Mouse (Mus musculus) cortical plate, adult 2 months (tissue): ENCODE results near the gene Nnat. TPM values are rescaled to one million over a fixed set of nuclear protein-coding genes. Genes with fewer than 3 reads are reported as not detected.

Experiments used
- H3K27ac ChIP-seq: fragments of 200-500 bp; 2 replicates; pipeline ENCODE4 v1.5.1; 2012; ENCODE audit warnings: low read length, control low read depth, inconsistent platforms; ENCODE audit not compliant: insufficient read depth
- H3K4me1 ChIP-seq: fragments of 200-500 bp; 2 replicates; pipeline ENCODE4 v1.6.1; 2011; ENCODE audit warnings: low read length; ENCODE audit not compliant: control insufficient read depth, insufficient read depth
- H3K4me3 ChIP-seq: fragments of 200-500 bp; 2 replicates; pipeline ENCODE4 v1.5.1; 2011; ENCODE audit warnings: mild to moderate bottlenecking, low read length, control low read depth; ENCODE audit not compliant: insufficient read depth
- CTCF ChIP-seq: fragments of 200-500 bp; IDR thresholded peaks from 2 replicates; pipeline ENCODE4 v1.5.1; 2011; ENCODE audit warnings: mild to moderate bottlenecking, control low read depth, low read length; ENCODE audit not compliant: insufficient read depth; ENCODE audit errors: extremely low read depth
- POLR2A ChIP-seq: fragments of 200-500 bp; IDR thresholded peaks from 2 replicates; pipeline ENCODE4 v1.6.1; 2011; ENCODE audit warnings: mild to moderate bottlenecking, low read length, control low read depth; ENCODE audit not compliant: insufficient read depth; ENCODE audit errors: extremely low read depth
- polyA plus RNA-seq: library from polyadenylated mRNA; depleted of rRNA; stranded (reverse); fragments of >200 nt; gene quantifications from 2 replicates; pipeline ENCODE4 v1.2.3, GENCODE M21; 2012

Gene Nnat
- polyA plus RNA-seq, 1 experiment: 257 TPM

GRCm38 (mm10) chr2:157531681-157532426 lies 28.0 kb upstream of the Nnat start:
- no peak overlapping the region for H3K4me3 ChIP-seq
- no peak overlapping the region for H3K27ac ChIP-seq
- peaks cover 1% of the 10 kb centered on the region; the same call in 1 of the 2 replicates for H3K4me1 ChIP-seq
- no peak for TF ChIP-seq CTCF
- no peak for TF ChIP-seq POLR2A

GRCm38 (mm10) chr2:157534163-157534562 lies 25.7 kb upstream of the Nnat start:
- H3K4me1 ChIP-seq: peaks cover 4% of the 10 kb centered on the region
- H3K27ac ChIP-seq: no peak overlapping the region

GRCm38 (mm10) chr2:157536476-157537081 lies 23.3 kb upstream of the Nnat start:
- no peak for TF ChIP-seq POLR2A
- no peak for TF ChIP-seq CTCF
- Histone ChIP-seq H3K4me1 (peaks cover 10% of the 10 kb centered on the region), H3K27ac (no peak overlapping the region), H3K4me3 (no peak overlapping the region)

More at GRCm38 (mm10) chr2:157534163-157534562, 25.7 kb upstream of the Nnat start:
- H3K4me3 ChIP-seq: no peak overlapping the region
- no peak for TF ChIP-seq POLR2A

- no peak overlapping the region for H3K27ac ChIP-seq
- peaks cover 11% of the 10 kb centered on the region for H3K4me1 ChIP-seq
- TF ChIP-seq CTCF (no peak), POLR2A (no peak)
- no peak overlapping the region for H3K4me3 ChIP-seq
Observed at GRCm38 (mm10) chr2:157537118-157537517, 22.8 kb upstream of the Nnat start.

GRCm38 (mm10) chr2:157540073-157540952 lies 19.6 kb upstream of the Nnat start:
- TF ChIP-seq POLR2A: no peak
- TF ChIP-seq CTCF: no peak
- Histone ChIP-seq H3K27ac (no peak overlapping the region), H3K4me1 (peaks cover 12% of the 10 kb centered on the region), H3K4me3 (no peak overlapping the region)

- Histone ChIP-seq H3K4me1 (peaks cover 12% of the 10 kb centered on the region), H3K27ac (no peak overlapping the region), H3K4me3 (no peak overlapping the region)
- TF ChIP-seq POLR2A: no peak
- no peak for TF ChIP-seq CTCF
Observed at GRCm38 (mm10) chr2:157540953-157541569, 18.8 kb upstream of the Nnat start.

GRCm38 (mm10) chr2:157541631-157542030 lies 18.2 kb upstream of the Nnat start:
- TF ChIP-seq CTCF: no peak
- no peak for TF ChIP-seq POLR2A
- no peak overlapping the region for H3K4me3 ChIP-seq
- peaks cover 12% of the 10 kb centered on the region for H3K4me1 ChIP-seq
- H3K27ac ChIP-seq: no peak overlapping the region

GRCm38 (mm10) chr2:157542415-157542814 lies 17.5 kb upstream of the Nnat start:
- TF ChIP-seq POLR2A (no peak), CTCF (no peak)
- no peak overlapping the region for H3K27ac ChIP-seq
- no peak overlapping the region for H3K4me3 ChIP-seq
- peaks cover 9% of the 10 kb centered on the region for H3K4me1 ChIP-seq

GRCm38 (mm10) chr2:157544333-157544888 lies 15.5 kb upstream of the Nnat start:
- peaks cover 9% of the 10 kb centered on the region for H3K4me1 ChIP-seq
- H3K4me3 ChIP-seq: no peak overlapping the region
- no peak for TF ChIP-seq POLR2A
- TF ChIP-seq CTCF: no peak
- H3K27ac ChIP-seq: no peak overlapping the region
